Mouse (Mus musculus) skeletal muscle tissue, postnatal 0 days (tissue): Measurements from ENCODE around the gene Zfp2. TPM values are rescaled to one million over a fixed set of nuclear protein-coding genes. Genes with fewer than 3 reads are reported as not detected.

ENCODE experiments used
- polyA plus RNA-seq: library from polyadenylated mRNA; unstranded; fragments of >200 nt; fragmentation: Nextera tagmentation; extraction: Ambion mirVana; gene quantifications from 2 replicates; pipeline ENCODE4 v1.2.1, GENCODE M21; 2015

Zfp2 gene
- 2.6 and 4.4 TPM in 2 replicates for polyA plus RNA-seq

GRCm38 (mm10) chr11:50915671-50916320 lies at the start of gene Zfp2:
TSS of gene Zfp2 (minus strand) at chr11:50916165.

GRCm38 (mm10) chr11:50953665-50954064 lies 37.7 kb upstream of the Zfp2 start, which contains the start of gene Prop1:
TSS of gene Prop1 (minus strand) at chr11:50953765.

GRCm38 (mm10) chr11:50943506-50943905 lies 27.5 kb upstream of the Zfp2 start, which contains the start of gene 4933414I15Rik:
TSS of gene 4933414I15Rik (minus strand) at chr11:50943765.

GRCm38 (mm10) chr11:50931451-50931866 lies 15.5 kb upstream of the Zfp2 start, which contains the start of gene Zfp354b:
TSS of gene Zfp354b (minus strand) at chr11:50931633.

GRCm38 (mm10) chr11:50887390-50888128 lies 28.4 kb downstream of the Zfp2 start, which contains the start of gene Zfp454:
TSS of gene Zfp454 (minus strand) at chr11:50887651.

GRCm38 (mm10) chr11:50850177-50850735 lies 65.7 kb downstream of the Zfp2 start, which contains the start of gene Grm6:
TSS of gene Grm6 (plus strand) at chr11:50850685.

Other genes with a start within 250 kb of the Zfp2 start
- gene Zfp354c, start 88.4 kb downstream of the Zfp2 start, polyA plus RNA-seq, result 7.7 and 7.9 TPM in 2 replicates
- 0.63 and 0.91 TPM in 2 replicates for gene Zfp879, start 74.6 kb downstream of the Zfp2 start, polyA plus RNA-seq
- gene Grm6, start 65.5 kb downstream of the Zfp2 start, polyA plus RNA-seq, result not detected in 2 replicates
- 1.4 and 2.1 TPM in 2 replicates for gene Zfp454, start 28.5 kb downstream of the Zfp2 start, polyA plus RNA-seq
- 1.0 and 1.2 TPM in 2 replicates for gene Zfp354b, start 15.5 kb upstream of the Zfp2 start, polyA plus RNA-seq
- not detected in 2 replicates for gene 4933414I15Rik, start 27.6 kb upstream of the Zfp2 start, polyA plus RNA-seq
- not detected in 2 replicates for gene Prop1, start 37.6 kb upstream of the Zfp2 start, polyA plus RNA-seq
- not detected in 2 replicates for gene Olfr1378, start 50.4 kb upstream of the Zfp2 start, polyA plus RNA-seq
- gene Olfr1377, start 65.8 kb upstream of the Zfp2 start, polyA plus RNA-seq, result not detected in 2 replicates
- gene Olfr51, start 87.4 kb upstream of the Zfp2 start, polyA plus RNA-seq, result not detected in 2 replicates
- not detected in 2 replicates for gene Olfr54, start 98.1 kb upstream of the Zfp2 start, polyA plus RNA-seq
- gene Olfr1375, start 131.9 kb upstream of the Zfp2 start, polyA plus RNA-seq, result not detected in 2 replicates
- 4.1 TPM in 2 replicates for gene Zfp354a, start 143.1 kb upstream of the Zfp2 start, polyA plus RNA-seq